Mouse (Mus musculus) heart, postnatal 14 days (tissue): ENCODE results near the gene Galnt18. TPM values are rescaled to one million over a fixed set of nuclear protein-coding genes. Genes with fewer than 3 reads are reported as not detected.

ENCODE experiments used
- DNase-seq, 2 experiments: peaks; one replicate each; pipeline ENCODE4 v3.0.0; 2021 to 2022
- intact Hi-C: fragments of 180-260 bp; cut with DNase I; formaldehyde crosslinking; loops from one replicate; pipeline ENCODE4 v1.15.1; 2025
- total RNA-seq, 2 experiments: library from RNA; stranded (reverse); gene quantifications; 2 replicates each; pipeline ENCODE4 v1.2.3; 2021

The Galnt18 gene
- total RNA-seq, 2 experiments from 2014 or later: 16.7 to 16.8 TPM

DNA sequence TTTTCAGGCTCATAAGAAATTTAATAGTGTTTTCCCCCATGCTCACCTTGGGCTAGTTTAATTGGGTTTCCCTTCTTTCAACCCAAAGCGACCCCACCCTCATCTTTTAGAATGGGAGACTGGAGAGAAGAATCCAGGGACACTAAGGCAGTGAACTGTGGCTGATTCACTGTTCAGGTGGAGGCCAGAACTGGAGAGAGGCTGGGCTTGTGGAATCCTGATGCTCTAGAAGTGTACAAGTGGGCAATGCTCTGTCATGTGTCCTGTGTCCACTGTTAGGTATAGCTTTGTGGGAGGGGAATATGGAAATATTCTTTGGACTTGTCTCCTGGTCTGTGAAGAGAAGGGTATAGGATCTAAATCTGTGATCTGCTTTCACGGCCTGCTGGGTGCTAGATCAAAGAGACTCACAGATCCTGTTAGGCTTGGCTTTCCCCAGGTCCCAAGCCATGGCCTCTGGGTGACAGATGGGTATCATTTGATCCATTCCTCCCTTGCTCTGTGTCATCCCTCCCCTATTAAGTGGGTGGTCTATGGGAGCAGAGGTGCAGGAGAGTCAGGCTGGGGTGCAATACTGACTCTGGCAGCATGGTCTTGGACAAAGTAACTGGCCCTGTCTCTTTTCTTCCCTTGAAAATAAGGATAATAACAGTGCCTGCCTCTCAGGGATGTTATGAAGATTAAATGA lies 270.5 kb downstream of the Galnt18 start:
- no peak for DNase-seq
- intact Hi-C loops: no loop called here

GRCm38 (mm10) chr7:111500616-111501015 lies 279.2 kb downstream of the Galnt18 start:
- intact Hi-C loops: no loop called here
- DNase-seq: no peak

- no peak for DNase-seq
- intact Hi-C loops: no loop called here
These were observed 280.5 kb downstream of the Galnt18 start for GRCm38 (mm10) chr7:111499255-111499790.

- DNase-seq: no peak
- intact Hi-C loops: no loop called here
These were observed 282.6 kb downstream of the Galnt18 start for GRCm38 (mm10) chr7:111497191-111497590.

DNA sequence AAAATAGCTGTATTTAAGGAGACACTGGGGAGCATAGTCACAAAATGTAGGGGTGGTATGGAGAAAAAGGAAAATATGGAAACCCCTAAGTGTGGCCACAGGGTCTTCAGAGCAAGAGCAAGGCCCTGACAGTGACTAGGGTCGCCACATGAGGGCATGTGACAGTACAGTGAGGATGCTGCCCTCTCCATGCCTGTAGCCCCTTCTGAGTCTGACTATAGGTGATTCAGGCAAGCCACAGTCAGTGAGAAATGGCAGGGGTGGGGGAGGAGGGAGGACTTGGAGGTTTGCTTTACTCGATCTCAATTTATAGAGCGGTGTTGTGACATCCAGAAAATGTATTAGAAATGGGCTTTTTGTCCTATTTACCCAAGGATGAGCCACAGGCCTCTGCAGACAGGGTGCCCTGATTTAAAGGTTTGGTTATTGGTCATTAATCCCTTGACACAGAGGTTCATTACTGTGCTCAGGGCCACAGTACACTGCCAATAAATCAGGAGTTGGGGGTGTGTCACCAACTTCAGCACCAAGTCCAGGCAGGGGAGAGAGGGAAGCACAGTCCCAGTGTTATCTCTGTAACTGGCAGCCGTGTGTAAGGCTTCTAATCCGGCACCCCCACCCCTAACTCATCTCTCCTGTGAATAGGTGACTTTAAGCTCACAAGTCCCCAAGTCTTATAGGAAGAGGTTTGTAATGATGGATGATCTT lies 287.4 kb downstream of the Galnt18 start:
- no peak for DNase-seq

GRCm38 (mm10) chr7:111491566-111491965 lies 288.2 kb downstream of the Galnt18 start:
- DNase-seq: no peak
- intact Hi-C loops: no loop called here

More for the DNA sequence above, 287.4 kb downstream of the Galnt18 start:
- intact Hi-C loops: no loop called here

GRCm38 (mm10) chr7:111486811-111487333 lies 292.9 kb downstream of the Galnt18 start:
- peak; percentile 21 to 24 for DNase-seq
- intact Hi-C loops: no loop called here

- DNase-seq: peak in 1 of 2 experiments; percentile 13
- intact Hi-C loops: no loop called here
These were observed 295.9 kb downstream of the Galnt18 start for GRCm38 (mm10) chr7:111483896-111484295.

GRCm38 (mm10) chr7:111483321-111483720 lies 296.5 kb downstream of the Galnt18 start:
- DNase-seq: no peak
- intact Hi-C loops: no loop called here

DNA sequence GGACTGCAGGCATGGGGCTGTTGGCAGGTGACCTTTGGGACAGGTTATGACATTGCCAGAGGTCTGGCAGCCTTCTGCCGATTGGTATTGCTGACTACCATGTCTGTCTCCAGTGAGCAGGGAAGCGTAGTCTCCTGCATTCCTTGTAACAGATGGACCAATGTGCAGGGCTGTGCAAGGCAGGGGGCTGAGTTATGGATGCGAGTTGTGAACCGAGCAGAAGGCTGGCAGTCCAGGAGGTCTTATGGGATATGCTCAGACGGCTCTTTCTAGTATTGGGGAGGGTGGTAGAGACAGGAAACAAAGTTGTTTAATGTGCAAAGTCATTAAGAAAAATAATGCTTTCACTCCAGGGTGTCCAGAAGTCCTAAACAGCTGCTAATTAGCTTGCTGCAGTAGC lies 312.1 kb downstream of the Galnt18 start:
- intact Hi-C loops: loop anchor here (5.0 kb wide), 1 partner anchor 500 kb away; no protein-coding TSS in a partner anchor
- DNase-seq: no peak

DNA sequence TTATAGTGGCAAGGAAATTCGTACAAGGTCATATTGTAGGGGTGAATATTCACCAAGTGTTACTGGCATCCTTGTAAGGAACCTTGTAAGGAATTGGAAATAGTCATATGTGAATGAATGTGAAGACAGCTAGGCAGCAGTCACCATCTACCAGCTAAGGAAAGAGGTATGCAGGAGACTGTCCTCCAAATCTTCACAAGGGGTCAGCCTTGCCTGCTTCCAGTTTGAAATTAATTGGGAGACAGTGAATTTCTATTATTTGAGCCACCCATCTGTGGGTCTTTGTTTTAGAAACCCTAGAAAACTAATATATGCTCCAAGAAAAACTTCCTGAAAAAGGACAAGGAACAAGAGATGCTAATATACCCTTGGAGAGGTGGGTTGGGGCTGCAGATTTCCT lies 313.1 kb downstream of the Galnt18 start:
- intact Hi-C loops: loop anchor here (5.0 kb wide), 1 partner anchor 501 kb away; no protein-coding TSS in a partner anchor
- DNase-seq: no peak

DNA sequence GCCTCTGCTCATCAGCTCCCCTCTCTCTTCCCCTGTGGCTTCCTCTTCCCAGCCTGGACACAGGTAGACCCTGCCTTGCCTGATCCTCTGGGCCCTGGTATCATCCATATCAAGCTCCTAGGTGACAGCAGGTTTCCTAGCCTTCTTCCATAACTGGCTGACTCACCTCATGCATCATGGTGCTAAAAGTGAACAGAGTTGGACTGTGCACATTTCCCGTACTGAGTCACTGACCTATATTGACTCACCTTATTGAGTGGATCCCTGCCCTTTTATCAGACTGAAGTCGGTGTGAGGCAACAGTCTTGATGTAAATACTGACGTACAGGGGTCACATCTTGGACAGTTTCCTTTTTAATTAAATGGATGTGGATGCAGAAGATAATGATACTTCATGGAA lies 313.7 kb downstream of the Galnt18 start:
- intact Hi-C loops: loop anchor here (5.0 kb wide), 1 partner anchor 501 kb away; no protein-coding TSS in a partner anchor
- no peak for DNase-seq

DNA sequence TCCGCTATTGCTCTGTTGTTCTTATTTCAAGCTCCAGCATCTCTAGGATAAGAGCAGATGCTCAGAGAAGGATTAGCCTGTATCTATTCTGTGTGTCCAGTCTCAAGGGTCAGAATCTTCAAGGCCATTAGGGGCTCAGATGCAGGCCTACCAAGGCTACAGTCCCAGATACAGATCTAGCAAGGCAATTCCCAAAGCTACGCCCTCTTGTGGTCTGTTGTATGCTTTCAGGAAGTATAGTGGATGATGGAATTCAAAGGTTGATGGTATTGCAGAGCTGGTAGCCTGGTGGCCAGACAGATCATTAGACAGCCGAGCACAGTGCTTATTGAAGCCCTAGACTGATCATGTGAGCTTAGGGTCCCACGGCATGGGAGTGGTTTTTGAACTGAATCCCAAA lies 320.1 kb downstream of the Galnt18 start:
- DNase-seq: no peak
- intact Hi-C loops: no loop called here

GRCm38 (mm10) chr7:111456007-111456406 lies 323.8 kb downstream of the Galnt18 start:
- intact Hi-C loops: no loop called here
- no peak for DNase-seq

- DNase-seq: no peak
- intact Hi-C loops: no loop called here
These were observed 324.2 kb downstream of the Galnt18 start for GRCm38 (mm10) chr7:111455541-111455940.

DNA sequence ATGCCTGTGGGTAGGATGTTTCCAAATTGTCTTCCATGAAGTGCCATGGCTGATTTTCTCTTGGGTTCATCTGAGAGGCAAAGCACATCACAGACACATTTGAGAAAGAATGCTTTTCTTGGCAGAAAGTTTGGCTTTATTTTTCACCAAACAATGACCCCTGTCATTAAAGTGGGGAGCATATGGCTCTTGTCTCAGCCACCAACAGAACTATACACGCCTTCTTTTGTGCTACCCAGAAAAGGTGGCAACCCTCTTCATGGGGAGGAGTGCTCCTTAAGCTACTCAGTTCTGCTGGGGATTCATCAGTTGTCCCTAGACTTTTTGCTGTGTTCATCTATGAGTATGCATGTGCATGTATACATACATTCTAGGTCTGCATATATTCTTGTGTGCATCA lies 327.8 kb downstream of the Galnt18 start:
- no peak for DNase-seq
- intact Hi-C loops: no loop called here

DNA sequence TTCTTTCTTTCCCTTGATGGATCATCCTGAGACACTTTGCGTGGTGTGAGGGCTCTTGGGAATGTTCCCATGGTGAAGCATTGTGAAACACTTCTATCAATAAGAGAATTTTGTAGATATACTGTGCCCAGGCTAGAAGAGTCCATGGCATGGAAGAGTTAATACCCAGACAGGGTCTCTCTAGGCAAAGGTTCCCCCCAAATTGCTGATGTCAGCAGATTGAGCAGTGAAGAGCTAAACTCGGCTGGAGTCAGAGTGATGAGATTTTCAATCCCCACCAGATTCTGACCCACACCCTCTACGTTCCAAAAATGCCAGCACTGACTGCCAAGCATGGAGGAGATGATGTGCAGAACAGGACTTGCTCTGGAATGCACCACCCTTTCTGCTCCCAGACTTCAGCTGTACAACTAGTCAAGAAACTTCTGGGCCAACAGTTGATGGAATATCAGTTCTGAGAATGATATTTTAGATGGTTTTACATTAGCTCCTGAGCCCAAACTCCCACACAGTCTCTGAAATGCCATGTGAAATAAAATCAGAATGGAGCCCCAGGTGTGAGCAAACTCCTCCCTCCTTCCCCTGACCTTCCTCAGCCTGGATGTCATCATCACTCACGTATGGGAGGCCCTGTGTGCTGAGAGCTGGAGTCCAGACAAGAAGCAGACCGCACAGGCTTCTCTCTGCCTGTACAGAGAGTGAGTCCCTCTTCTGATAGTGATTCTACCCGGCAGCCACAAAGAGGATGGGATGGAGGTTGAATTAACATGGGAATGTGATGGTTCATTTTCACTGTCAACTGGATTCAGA lies 329.3 kb downstream of the Galnt18 start:
- DNase-seq: peak in 1 of 2 experiments; percentile 29
- intact Hi-C loops: no loop called here

DNA sequence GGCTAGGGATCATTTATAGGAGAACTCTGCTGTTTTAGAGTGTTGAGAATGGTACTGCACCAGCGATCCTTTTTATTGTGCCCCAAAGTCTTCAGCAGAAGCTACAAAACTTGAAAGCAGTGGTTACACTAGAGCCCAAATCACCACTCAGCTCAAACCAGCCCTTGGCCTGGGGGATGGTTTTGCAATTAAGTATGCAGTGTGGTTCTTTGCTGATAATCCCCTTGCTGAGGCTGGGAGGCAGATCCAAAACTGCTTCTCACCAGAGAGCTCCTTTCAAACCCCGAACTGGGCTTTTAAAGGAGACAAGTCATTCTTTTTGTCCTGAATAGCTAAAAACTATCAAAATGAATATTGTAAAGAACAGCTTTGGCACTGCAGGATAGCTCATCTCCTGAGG lies 346.6 kb downstream of the Galnt18 start:
- no peak for DNase-seq
- intact Hi-C loops: no loop called here

DNA sequence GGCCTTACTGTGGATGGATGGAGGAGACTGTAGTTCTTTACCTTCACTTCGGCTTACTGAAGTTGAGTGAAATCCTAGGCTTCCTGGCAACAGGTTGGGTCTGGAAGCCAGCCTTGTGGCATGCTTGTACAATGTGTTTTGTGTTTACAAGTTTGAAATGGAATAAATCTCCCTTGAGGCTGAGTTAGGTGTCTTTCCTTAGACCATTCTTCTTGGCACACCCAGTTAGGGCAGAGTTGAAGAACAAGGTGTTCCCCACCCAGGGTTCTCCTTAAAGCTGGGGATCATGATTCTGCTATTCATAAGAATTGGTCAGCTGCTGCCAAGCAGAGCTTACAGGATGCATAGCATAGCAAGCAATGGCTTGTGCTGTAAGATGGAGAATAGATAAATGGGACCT lies 352.4 kb downstream of the Galnt18 start:
- intact Hi-C loops: no loop called here
- DNase-seq: no peak
